14 mouse cellular contexts compared by ENCODE assay signal in the genomic region with DNA sequence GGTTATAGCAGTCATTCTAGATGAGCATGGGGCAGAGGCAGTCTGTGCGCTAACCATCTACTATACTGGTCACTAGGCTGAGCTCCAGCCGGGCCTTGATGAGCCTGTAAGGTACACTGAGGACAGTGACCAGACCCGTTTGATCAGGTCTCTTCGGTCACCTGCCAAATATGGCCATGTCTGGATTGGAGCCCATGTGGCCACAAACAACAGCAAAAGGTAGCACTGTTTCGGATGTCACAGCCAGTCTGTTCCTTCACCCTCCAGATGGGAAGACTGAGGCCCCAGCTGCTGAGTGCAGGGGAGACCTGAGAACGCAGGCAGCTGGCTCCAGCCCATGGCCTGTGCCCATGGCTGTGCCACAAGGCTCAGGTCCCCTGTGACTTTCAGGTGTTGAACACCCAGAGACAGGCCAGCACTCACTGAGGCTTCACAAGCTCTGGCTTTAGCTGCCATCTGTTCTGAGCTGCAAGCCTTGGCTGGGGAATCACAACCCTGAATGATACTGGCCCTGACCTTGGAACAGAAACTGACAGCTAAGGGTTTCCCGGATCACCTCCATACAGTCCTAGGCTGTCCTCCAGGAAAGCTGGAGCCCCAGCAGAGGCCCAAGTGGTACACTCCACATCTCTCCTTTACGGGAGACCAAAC. TPM values are rescaled to one million over a fixed set of nuclear protein-coding genes. Genes with fewer than 3 reads are reported as not detected.
DNase-seq lines count a peak whose midpoint lies in the region; ATAC-seq and TF ChIP-seq lines count a peak whose summit lies in the region.
"Had no signal": no experiment of that assay in that cellular context is flagged by ENCODE, and none has a peak within 500 bp of the region (broad histone marks: within the 10 kb centered on the region; RNA-seq: fewer than 3 reads in every experiment).

No protein-coding gene starts in this region.

- no peak for TF ChIP-seq CTCF in gastrocnemius, adult 2 months (IDR thresholded peaks at IDR 0.05)
- no peak for TF ChIP-seq CTCF in liver, adult 2 months (IDR thresholded peaks at IDR 0.05; ENCODE audit: low read depth, low read length)
- no peak for TF ChIP-seq CTCF in olfactory bulb, adult 2 months (IDR thresholded peaks at IDR 0.05; ENCODE audit: insufficient read depth, low read depth, low read length)

- 52% methylated on average over 8 of the region's 8 CpGs for WGBS in liver, adult 2 months
- 87% methylated on average over 8 of the region's 8 CpGs for WGBS in olfactory bulb, adult 2 months
- WGBS in forebrain, embryonic 14.5 days, result 93% methylated on average over 8 of the region's 8 CpGs

- no peaks in the 10 kb centered on the region; the same call in 1 of the 2 replicates for H3K79me2 ChIP-seq in liver, adult 2 months (ENCODE audit: control insufficient read depth, insufficient read depth, low read length)

- H3K4me1 ChIP-seq in liver, adult 2 months (ENCODE audit: control insufficient read depth, insufficient read depth, low read length), result no peaks in the 10 kb centered on the region; the same call in 1 of the 2 replicates
- peaks cover 87% of the 10 kb centered on the region for H3K4me1 ChIP-seq in olfactory bulb, adult 2 months (ENCODE audit: control insufficient read depth, insufficient read depth, low read length)
- no peaks in the 10 kb centered on the region for H3K4me1 ChIP-seq in forebrain, embryonic 14.5 days (ENCODE audit: control insufficient read depth, insufficient read depth, low read length)
- H3K4me1 ChIP-seq: lung, embryonic 15.5 days had no signal

- no peak overlapping the region for H3K9ac ChIP-seq in liver, adult 2 months (ENCODE audit: low read depth, low read length)
- H3K9ac ChIP-seq in forebrain, embryonic 14.5 days (ENCODE audit: low read length), result no peak overlapping the region
- H3K9ac ChIP-seq: hindbrain, embryonic 15.5 days; kidney, embryonic 15.5 days; lung, embryonic 15.5 days had no signal

- H3K4me2 ChIP-seq in forebrain, embryonic 14.5 days (ENCODE audit: low read length), result no peak overlapping the region
- H3K4me2 ChIP-seq: hindbrain, embryonic 15.5 days; kidney, embryonic 15.5 days; lung, embryonic 15.5 days had no signal

- ATAC-seq in forebrain, embryonic 14.5 days, result no peak
- ATAC-seq: activated CD4-positive, CD25-positive, alpha-beta regulatory T cell, adult 4 months had no signal

- intact Hi-C loops in gastrocnemius, adult 2 months (cut with DNase I), result loop anchor here (2.0 kb wide), 1 partner anchor 17 kb away; no protein-coding TSS in a partner anchor

- H3K9me3 ChIP-seq in forebrain, embryonic 14.5 days (replicated peaks; ENCODE audit: control insufficient read depth, low read length), result no peaks in the 10 kb centered on the region
- H3K9me3 ChIP-seq: hindbrain, embryonic 15.5 days; kidney, embryonic 15.5 days; lung, embryonic 15.5 days; megakaryocyte, embryonic 14.5 days had no signal

- H3K27me3 ChIP-seq in liver, adult 2 months (ENCODE audit: control insufficient read depth, insufficient read depth, low read length), result no peaks in the 10 kb centered on the region
- no peaks in the 10 kb centered on the region for H3K27me3 ChIP-seq in forebrain, embryonic 14.5 days (replicated peaks; ENCODE audit: control insufficient read depth, insufficient read depth, low read length)
- H3K27me3 ChIP-seq: hindbrain, embryonic 15.5 days; kidney, embryonic 15.5 days; lung, embryonic 15.5 days had no signal

- peaks cover 3% of the 10 kb centered on the region; the same call in 1 of the 2 replicates for H3K36me3 ChIP-seq in liver, adult 2 months (ENCODE audit: control insufficient read depth, insufficient read depth, low read length)
- H3K36me3 ChIP-seq in forebrain, embryonic 14.5 days (ENCODE audit: control insufficient read depth, insufficient read depth, low read length), result peaks cover 88% of the 10 kb centered on the region

- H3K27ac ChIP-seq in gastrocnemius, adult 2 months, result peak overlapping the region; percentile 86
- H3K27ac ChIP-seq in liver, adult 2 months (replicated peaks; ENCODE audit: insufficient read depth, low read depth, low read length), result no peak overlapping the region
- peak overlapping the region; percentile 10 for H3K27ac ChIP-seq in olfactory bulb, adult 2 months (ENCODE audit: insufficient read depth, low read depth, low read length)
- no peak overlapping the region for H3K27ac ChIP-seq in forebrain, embryonic 14.5 days (ENCODE audit: low read depth, low read length)
- H3K27ac ChIP-seq: hindbrain, embryonic 15.5 days; lung, embryonic 15.5 days had no signal

- no peak overlapping the region for H3K4me3 ChIP-seq in gastrocnemius, adult 2 months
- no peak overlapping the region for H3K4me3 ChIP-seq in liver, adult 2 months (ENCODE audit: insufficient read depth, low read depth, low read length)
- no peak overlapping the region for H3K4me3 ChIP-seq in olfactory bulb, adult 2 months (ENCODE audit: insufficient read depth, low read depth, low read length)
- H3K4me3 ChIP-seq in forebrain, embryonic 14.5 days (ENCODE audit: low read depth, low read length), result no peak overlapping the region
- H3K4me3 ChIP-seq: hindbrain, embryonic 15.5 days; kidney, embryonic 15.5 days; lung, embryonic 15.5 days; megakaryocyte, embryonic 14.5 days had no signal

- no peak for TF ChIP-seq POLR2A in liver, adult 2 months (IDR thresholded peaks at IDR 0.05; ENCODE audit: extremely low read depth, insufficient read depth, low read length)
- no peak for TF ChIP-seq POLR2A in olfactory bulb, adult 2 months (IDR thresholded peaks at IDR 0.05; ENCODE audit: insufficient read depth, low read depth, low read length)

- peak; percentile 69 for DNase-seq in gastrocnemius, adult 2 months
- DNase-seq in gastrocnemius, postnatal 4 days (ENCODE audit: low spot score in 2 of 2), result no peak
- DNase-seq in liver, adult 2 months (ENCODE audit: extremely low read depth, low read depth, low spot score), result peak; percentile 32
- DNase-seq in liver, result no peak
- peak; percentile 60 to 71 for DNase-seq in cerebellum, adult 18-20 months
- no peak for DNase-seq in kidney, adult 9 months
- no peak for DNase-seq in forebrain, embryonic 14.5 days (ENCODE audit: low spot score)

RNA-seq across cellular contexts. Expression of gene Rflna, which starts 36.5 kb away (rescaled TPM):
- not detected for total RNA-seq in gastrocnemius, adult 2 months (2021)
- 1 to 10 TPM; 2.0 to 2.3 TPM for total RNA-seq in gastrocnemius, postnatal 4 days (2021)
- not detected in 2 replicates for total RNA-seq in liver, adult 2 months (2014; rRNA removed)
- polyA plus RNA-seq in liver, adult 2 months (2012; rRNA removed), result 0.22 and 0.24 TPM in 2 replicates
- polyA plus RNA-seq in olfactory bulb, adult 2 months (2012; ENCODE audit: insufficient read depth, insufficient read length, low replicate concordance, missing spikeins), result not detected in 2 replicates
- 3.2 and 3.5 TPM in 2 replicates for polyA plus RNA-seq in forebrain, embryonic 14.5 days (2014; fragmentation: Nextera tagmentation; extraction: Ambion mirVana)
- total RNA-seq: common myeloid progenitor, adult 5-6 weeks had no signal

Comparison
In these comparisons a context has a peak if more than half of its experiments do, and no peak if none do; other contexts are left out.
1. DNase-seq: peak in gastrocnemius, adult 2 months (single experiment), liver, adult 2 months (single experiment) and cerebellum, adult 18-20 months (2 of 2); none in gastrocnemius, postnatal 4 days (0 of 2), liver (single experiment), kidney, adult 9 months (single experiment) and forebrain, embryonic 14.5 days (single experiment).
2. H3K27ac ChIP-seq: peak in gastrocnemius, adult 2 months (single experiment) and olfactory bulb, adult 2 months (single experiment); none in liver, adult 2 months (single experiment) and forebrain, embryonic 14.5 days (single experiment).